Mouse (Mus musculus): Measurements from ENCODE around the gene Eef2k.

DNA sequence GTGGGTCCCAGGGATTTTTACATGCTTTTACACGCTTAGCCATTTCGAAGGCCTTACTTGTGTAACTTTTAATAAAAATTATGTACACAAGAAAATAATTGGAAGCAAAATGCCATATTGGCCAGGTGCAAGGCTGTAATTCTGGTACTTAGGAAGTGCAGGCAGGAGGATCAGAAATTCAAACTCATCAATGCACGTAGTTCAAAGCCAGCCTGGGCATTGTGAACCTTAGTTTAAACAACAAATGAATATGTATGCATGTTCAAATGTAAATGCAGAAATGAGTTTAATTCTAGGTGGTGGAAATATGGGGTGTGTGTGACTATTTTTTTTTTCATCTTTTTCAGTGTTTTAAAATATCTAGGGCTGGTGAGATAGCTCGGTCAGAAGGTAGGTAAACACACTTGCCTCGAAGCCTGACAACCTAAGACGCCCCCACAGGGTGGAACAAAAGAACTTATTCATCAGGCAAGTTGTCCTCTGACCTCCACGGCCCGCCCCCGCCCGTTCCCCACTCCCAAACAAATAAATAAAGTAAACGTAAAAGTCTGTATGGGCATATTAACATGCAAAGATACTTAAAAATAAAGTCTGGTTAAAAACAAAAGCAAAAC is 73.7 kb downstream of the Eef2k start:
- no peak for TF ChIP-seq CTCF (IDR thresholded peaks at IDR 0.05; ENCODE audit: borderline replicate concordance, control insufficient read depth, extremely low read depth, insufficient read depth, low read length, poor library complexity)
- TF ChIP-seq POLR2A (IDR thresholded peaks at IDR 0.05; ENCODE audit: control insufficient read depth, extremely low read depth, insufficient read depth, low read length, poor library complexity), result no peak

All from thymus, adult 2 months (tissue).